Mouse (Mus musculus): ENCODE results near the gene Gm3486.
"Not testable (repeated sequence)": the region's sequence is repeated elsewhere in the genome, so short reads cannot be mapped to it uniquely, and the experiment has no call there.

Gm3486 gene

GRCm38 (mm10) chr14:41489385-41489784 lies at the start of gene Gm3486:
Gene Gm3486, minus strand, starts transcription at chr14:41489485.
- DNase-seq (ENCODE audit: low spot score): not testable (repeated sequence)

GRCm38 (mm10) chr14:41524695-41525094 lies 35.4 kb upstream of the Gm3486 start:
- DNase-seq (ENCODE audit: low spot score): not testable (repeated sequence)

- DNase-seq (ENCODE audit: low spot score): not testable (repeated sequence)
These were observed 31.4 kb upstream of the Gm3486 start for GRCm38 (mm10) chr14:41520683-41521082.

GRCm38 (mm10) chr14:41453418-41453817 lies 35.9 kb downstream of the Gm3486 start, which contains the start of gene Gm7954:
Gene Gm7954, minus strand, starts transcription at chr14:41453518.
- not testable (repeated sequence) for DNase-seq (ENCODE audit: low spot score)
